Mouse (Mus musculus) neural tube, embryonic 10.5 days (tissue): ENCODE data around the gene 3110009E18Rik.
A peak's percentile ranks its signal among the peaks of the same experiment; 100 is the strongest.

Experiments used
- DNase-seq: peaks from one replicate; pipeline ENCODE4 v3.0.0-alpha.2; 2017; ENCODE audit warnings: low spot score; ENCODE audit errors: extremely low spot score

The 3110009E18Rik gene

GRCm38 (mm10) chr1:120193586-120193985, 72.6 kb downstream of the 3110009E18Rik start:
- no peak for DNase-seq

GRCm38 (mm10) chr1:120195947-120196346, 75.0 kb downstream of the 3110009E18Rik start:
- DNase-seq = no peak

GRCm38 (mm10) chr1:120196724-120197123, 75.7 kb downstream of the 3110009E18Rik start:
- DNase-seq = no peak

GRCm38 (mm10) chr1:120197189-120197588, 76.2 kb downstream of the 3110009E18Rik start:
- DNase-seq = peak; percentile 76

- no peak for DNase-seq
These were observed 77.2 kb downstream of the 3110009E18Rik start for GRCm38 (mm10) chr1:120198151-120198550.

GRCm38 (mm10) chr1:120198942-120199341, 78.0 kb downstream of the 3110009E18Rik start:
- no peak for DNase-seq

GRCm38 (mm10) chr1:120202542-120202941, 81.6 kb downstream of the 3110009E18Rik start:
- DNase-seq = no peak

- DNase-seq = no peak
These were observed 82.8 kb downstream of the 3110009E18Rik start for GRCm38 (mm10) chr1:120203836-120204235.

- DNase-seq = no peak
These were observed 83.8 kb downstream of the 3110009E18Rik start for GRCm38 (mm10) chr1:120204834-120205233.

GRCm38 (mm10) chr1:120207568-120207967, 86.6 kb downstream of the 3110009E18Rik start:
- DNase-seq = no peak

GRCm38 (mm10) chr1:120208502-120209230, 87.7 kb downstream of the 3110009E18Rik start:
- DNase-seq = no peak

- DNase-seq = no peak
These were observed 99.9 kb downstream of the 3110009E18Rik start for GRCm38 (mm10) chr1:120220841-120221240.

GRCm38 (mm10) chr1:120221285-120221684, 100.3 kb downstream of the 3110009E18Rik start:
- no peak for DNase-seq

- DNase-seq = no peak
These were observed 102.6 kb downstream of the 3110009E18Rik start for GRCm38 (mm10) chr1:120223613-120224012.

- no peak for DNase-seq
These were observed 108.9 kb downstream of the 3110009E18Rik start for GRCm38 (mm10) chr1:120229723-120230471.

- peak; percentile 33 for DNase-seq
These were observed 110.3 kb downstream of the 3110009E18Rik start for GRCm38 (mm10) chr1:120231334-120231733.

- no peak for DNase-seq
These were observed 111.2 kb downstream of the 3110009E18Rik start for GRCm38 (mm10) chr1:120232170-120232569.

GRCm38 (mm10) chr1:120235631-120236215, 114.7 kb downstream of the 3110009E18Rik start:
- DNase-seq = no peak

- no peak for DNase-seq
These were observed 115.4 kb downstream of the 3110009E18Rik start for GRCm38 (mm10) chr1:120236424-120236823.

GRCm38 (mm10) chr1:120237068-120237467, 116.1 kb downstream of the 3110009E18Rik start:
- DNase-seq = no peak
